Mouse (Mus musculus) E14TG2a.4 (cell line): ENCODE results near the gene Nhej1.
A peak's percentile ranks its signal among the peaks of the same experiment; 100 is the strongest.

ENCODE experiments used
- H3K27me3 ChIP-seq: 2 replicates; pipeline ENCODE4 v1.6.1; 2014; ENCODE audit warnings: low read length, control low read depth; ENCODE audit not compliant: insufficient read depth
- H3K36me3 ChIP-seq: 2 replicates; pipeline ENCODE4 v1.6.1; 2014; ENCODE audit warnings: low read length, control low read depth; ENCODE audit not compliant: insufficient read depth
- H3K4me1 ChIP-seq: replicated peaks from 2 replicates; pipeline ENCODE4 v1.6.1; 2014; ENCODE audit warnings: low read depth, low read length, control low read depth
- H3K4me3 ChIP-seq: replicated peaks from 2 replicates; pipeline ENCODE4 v1.5.1; 2014; ENCODE audit warnings: mild to moderate bottlenecking, low read length
- H3K9me3 ChIP-seq: 2 replicates; pipeline ENCODE4 v1.6.1; 2014; ENCODE audit warnings: low read length, control low read depth
- CTCF ChIP-seq: conservative IDR thresholded peaks from 2 replicates; pipeline ENCODE4 v1.5.1; 2014; ENCODE audit warnings: low read length
- NANOG ChIP-seq: IDR thresholded peaks from 2 replicates; pipeline ENCODE4 v1.6.1; 2014; ENCODE audit warnings: borderline replicate concordance, low read length, mixed read lengths
- POU5F1 ChIP-seq: IDR thresholded peaks from 2 replicates; pipeline ENCODE4 v1.6.1; 2014; ENCODE audit warnings: low read length, borderline replicate concordance

Nhej1 gene

DNA sequence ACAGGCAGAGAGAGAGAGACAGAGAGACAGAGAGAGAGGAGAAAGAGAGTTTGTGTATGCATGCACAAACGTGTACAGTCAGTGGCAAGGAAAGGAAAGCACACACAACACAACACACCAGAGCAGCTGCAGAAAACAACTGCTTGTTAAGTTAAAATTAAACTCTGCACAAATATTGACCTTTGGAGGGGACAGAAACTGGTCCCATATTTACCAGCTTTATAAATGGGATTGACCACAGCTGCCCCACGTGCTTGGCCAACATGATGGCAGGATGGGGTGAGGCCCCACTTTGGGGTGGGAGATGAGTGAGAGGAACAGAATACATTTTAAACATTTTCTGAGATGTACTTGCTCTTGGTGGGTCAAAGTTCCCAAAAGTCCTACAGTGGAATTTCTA is 114.8 kb downstream of the Nhej1 start:
- no peaks in the 10 kb centered on the region for H3K9me3 ChIP-seq
- peaks cover 11% of the 10 kb centered on the region for H3K4me1 ChIP-seq
- H3K36me3 ChIP-seq = no peaks in the 10 kb centered on the region
- peaks cover 21% of the 10 kb centered on the region for H3K27me3 ChIP-seq
- no peak overlapping the region for H3K4me3 ChIP-seq
- no peak for TF ChIP-seq POU5F1
- TF ChIP-seq NANOG = no peak
- no peak for TF ChIP-seq CTCF

DNA sequence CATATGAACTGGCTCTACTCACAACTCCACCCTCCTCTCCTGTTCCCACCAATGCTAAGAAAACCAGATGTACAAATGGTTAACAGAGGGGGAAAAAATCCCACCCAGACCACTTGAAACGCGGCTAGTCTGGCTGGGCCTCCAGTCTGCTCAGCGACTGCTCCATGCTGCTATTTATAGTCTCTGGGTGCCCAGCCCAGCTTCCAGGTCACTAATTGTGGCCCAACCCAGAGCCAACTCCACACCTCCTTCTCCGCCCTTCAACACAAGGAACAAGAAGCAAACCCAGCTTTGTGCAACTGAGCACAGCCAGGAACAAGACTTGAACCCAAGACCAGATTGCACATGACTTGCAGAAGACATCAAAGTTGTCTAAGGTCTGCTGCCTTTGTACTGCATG is 119.0 kb downstream of the Nhej1 start:
- Histone ChIP-seq H3K4me3 (no peak overlapping the region), H3K4me1 (peaks cover 10% of the 10 kb centered on the region), H3K27me3 (peaks cover 18% of the 10 kb centered on the region), H3K9me3 (no peaks in the 10 kb centered on the region), H3K36me3 (no peaks in the 10 kb centered on the region)
- TF ChIP-seq NANOG = no peak
- TF ChIP-seq CTCF = no peak

DNA sequence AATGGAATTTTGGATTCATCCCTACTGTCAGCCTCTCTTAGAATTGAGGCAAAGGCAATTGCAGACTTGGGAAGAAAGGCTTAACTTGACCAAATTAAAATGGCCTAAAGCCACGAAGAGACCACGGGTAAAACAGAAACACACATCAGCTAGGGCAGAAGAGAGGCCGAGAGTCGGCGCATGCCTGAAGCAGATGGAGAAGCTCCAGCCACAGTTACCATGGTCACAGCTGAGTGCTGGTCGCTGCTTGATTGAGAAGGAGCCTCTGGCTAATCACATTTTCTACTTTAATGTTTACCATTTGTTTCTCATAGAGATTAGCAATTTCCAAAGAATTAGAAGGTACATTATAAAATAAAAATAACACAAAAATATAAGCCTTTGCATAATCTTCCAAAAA is 123.8 kb downstream of the Nhej1 start:
- H3K36me3 ChIP-seq = no peaks in the 10 kb centered on the region

DNA sequence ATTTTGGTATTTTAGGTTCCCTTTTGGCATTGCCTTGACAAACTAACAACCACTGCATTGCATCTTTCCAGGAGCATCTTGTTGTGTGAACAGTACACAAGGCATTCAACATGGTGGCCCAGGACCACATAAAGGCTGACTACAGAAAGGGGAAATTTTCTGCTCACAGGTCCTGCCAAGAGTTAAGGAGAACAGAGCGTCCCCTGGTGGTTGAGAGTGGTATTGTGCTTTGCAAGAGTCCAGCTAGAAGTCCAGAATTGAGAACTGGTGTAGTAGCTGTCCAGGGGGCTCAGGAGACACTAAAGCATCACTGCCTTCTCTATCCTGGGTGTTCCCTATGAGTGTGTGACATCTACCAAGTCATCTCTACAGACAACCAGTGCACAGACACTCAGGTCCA is 124.5 kb downstream of the Nhej1 start:
- H3K27me3 ChIP-seq = peaks cover 13% of the 10 kb centered on the region
- no peak overlapping the region for H3K4me3 ChIP-seq
- no peaks in the 10 kb centered on the region for H3K36me3 ChIP-seq
- no peaks in the 10 kb centered on the region for H3K4me1 ChIP-seq
- peaks cover 6% of the 10 kb centered on the region for H3K9me3 ChIP-seq
- TF ChIP-seq POU5F1 (no peak), CTCF (peak; percentile 100)

More for the DNA sequence above, 123.8 kb downstream of the Nhej1 start:
- Histone ChIP-seq H3K4me1 (peaks cover 6% of the 10 kb centered on the region), H3K9me3 (peaks cover 6% of the 10 kb centered on the region), H3K27me3 (peaks cover 14% of the 10 kb centered on the region), H3K4me3 (no peak overlapping the region)
- TF ChIP-seq POU5F1 = no peak
- no peak for TF ChIP-seq NANOG
- no peak for TF ChIP-seq CTCF

DNA sequence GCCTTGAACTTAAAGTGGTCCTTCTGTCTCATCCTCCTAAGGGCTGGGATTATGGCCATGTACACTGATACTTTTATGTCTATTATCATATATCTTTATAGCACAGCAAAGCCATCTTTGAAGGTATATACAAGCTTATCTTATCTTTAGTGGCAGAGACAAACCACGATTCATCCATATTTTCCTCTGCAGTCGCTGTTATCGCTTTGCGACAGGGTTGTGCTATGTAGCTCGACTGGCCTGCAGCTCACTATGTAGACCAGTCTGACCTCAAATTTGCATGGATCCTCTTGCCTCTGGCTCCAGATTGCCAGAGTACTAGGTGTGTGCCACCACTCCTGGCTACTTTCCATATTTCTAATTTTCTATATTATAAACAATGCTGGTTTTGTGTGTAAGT is 125.8 kb downstream of the Nhej1 start:
- TF ChIP-seq CTCF = no peak
- TF ChIP-seq POU5F1 = no peak
- no peak for TF ChIP-seq NANOG
- H3K27me3 ChIP-seq = peaks cover 9% of the 10 kb centered on the region
- no peaks in the 10 kb centered on the region for H3K4me1 ChIP-seq

DNA sequence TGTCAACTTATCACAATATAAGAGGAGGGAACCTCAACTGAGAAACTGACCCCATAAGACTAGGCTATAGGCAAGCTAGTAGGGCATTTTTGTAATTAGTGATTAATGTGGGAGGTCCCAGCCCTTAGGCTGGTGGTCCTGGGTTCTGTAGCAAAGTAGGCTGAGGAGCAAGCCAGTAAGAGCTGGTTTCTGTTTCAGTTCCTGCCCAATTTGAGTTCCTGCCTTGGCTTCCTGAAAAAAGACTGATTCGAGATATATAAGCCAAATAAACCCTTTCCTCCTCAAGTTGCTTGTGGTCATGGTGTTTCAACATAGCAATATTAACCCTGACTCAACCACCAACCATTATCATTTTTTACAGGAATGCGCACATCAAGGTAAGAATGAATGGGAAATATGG is 127.8 kb downstream of the Nhej1 start:
- H3K27me3 ChIP-seq = 0 out of 2 replicates have a peak, but pooled peaks cover 5% of the 10 kb centered on the region
- TF ChIP-seq CTCF (no peak), NANOG (no peak), POU5F1 (no peak)
- no peaks in the 10 kb centered on the region for H3K36me3 ChIP-seq
- H3K4me1 ChIP-seq = no peaks in the 10 kb centered on the region
- no peak overlapping the region for H3K4me3 ChIP-seq
- peaks cover 6% of the 10 kb centered on the region for H3K9me3 ChIP-seq

More for the DNA sequence above, 125.8 kb downstream of the Nhej1 start:
- Histone ChIP-seq H3K36me3 (no peaks in the 10 kb centered on the region), H3K9me3 (peaks cover 6% of the 10 kb centered on the region), H3K4me3 (no peak overlapping the region)

DNA sequence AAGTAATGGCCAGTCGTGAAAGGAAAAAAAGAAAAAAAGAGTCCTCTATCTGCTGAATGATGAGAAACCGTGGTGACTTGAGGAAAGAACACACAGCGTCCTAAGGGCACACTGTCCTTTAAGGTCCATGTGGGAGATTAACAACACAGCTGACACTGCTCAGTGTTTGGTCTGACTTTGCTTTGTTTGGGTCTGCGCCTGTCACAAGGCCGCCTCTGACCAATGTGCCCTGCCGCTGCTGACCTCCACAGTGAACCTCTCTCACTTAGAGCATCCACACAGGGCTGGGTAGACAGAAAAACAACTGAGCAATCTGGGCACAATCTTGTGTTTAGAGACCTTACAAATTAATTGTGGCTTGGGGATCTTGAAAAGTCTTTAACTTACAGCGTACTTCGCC is 148.0 kb downstream of the Nhej1 start:
- Histone ChIP-seq H3K9me3 (no peaks in the 10 kb centered on the region), H3K36me3 (no peaks in the 10 kb centered on the region), H3K4me1 (peaks cover 21% of the 10 kb centered on the region), H3K4me3 (no peak overlapping the region), H3K27me3 (0 out of 2 replicates have a peak, but pooled peaks cover 3% of the 10 kb centered on the region)
- TF ChIP-seq POU5F1 (no peak), CTCF (no peak), NANOG (no peak)

DNA sequence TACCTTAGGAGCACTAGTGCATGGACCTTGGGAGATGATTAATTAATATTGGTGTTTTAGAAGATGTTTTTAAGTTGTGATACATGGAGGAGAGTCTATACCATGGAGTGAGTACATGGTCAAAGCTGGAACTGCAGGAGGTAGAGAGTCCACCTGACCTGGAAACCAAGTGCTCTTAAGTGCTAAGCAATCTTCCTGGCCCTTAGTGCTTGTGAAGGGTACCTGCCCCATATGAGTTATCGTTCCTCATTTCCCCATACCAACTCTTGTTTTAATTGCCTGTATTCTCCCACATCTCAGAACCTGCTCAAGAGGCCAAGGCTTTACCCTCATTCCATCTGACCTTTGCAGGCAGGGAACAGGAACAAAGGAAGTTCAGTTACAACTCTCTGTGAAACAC is 149.1 kb downstream of the Nhej1 start:
- no peak overlapping the region for H3K4me3 ChIP-seq
- TF ChIP-seq POU5F1 = no peak
- TF ChIP-seq CTCF = no peak
- TF ChIP-seq NANOG = no peak
- H3K9me3 ChIP-seq = no peaks in the 10 kb centered on the region
- H3K4me1 ChIP-seq = peaks cover 31% of the 10 kb centered on the region
- no peaks in the 10 kb centered on the region for H3K36me3 ChIP-seq
- 0 out of 2 replicates have a peak, but pooled peaks cover 3% of the 10 kb centered on the region for H3K27me3 ChIP-seq

DNA sequence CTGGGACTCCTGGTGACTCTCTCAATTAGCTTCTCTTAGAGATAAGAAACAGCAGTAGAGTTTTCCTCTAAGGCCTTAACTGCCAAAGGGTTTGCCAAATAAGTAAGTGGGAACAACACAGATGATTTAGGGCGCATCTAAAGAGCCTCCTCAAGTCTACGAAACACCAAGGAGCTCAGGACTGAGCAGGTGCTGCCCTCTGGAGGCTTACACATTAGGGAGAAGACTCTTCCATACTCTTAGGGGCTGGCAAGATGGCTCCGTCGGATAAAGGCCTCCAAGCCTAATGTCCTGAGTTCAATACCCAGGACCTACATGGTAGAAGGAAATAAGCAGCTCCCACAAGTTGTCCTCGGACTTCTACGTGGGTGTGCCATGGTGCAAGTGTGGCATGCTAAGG is 151.4 kb downstream of the Nhej1 start:
- Histone ChIP-seq H3K27me3 (0 out of 2 replicates have a peak, but pooled peaks cover 3% of the 10 kb centered on the region), H3K4me1 (peaks cover 19% of the 10 kb centered on the region), H3K36me3 (no peaks in the 10 kb centered on the region), H3K4me3 (no peak overlapping the region), H3K9me3 (no peaks in the 10 kb centered on the region)
- 0 out of 2 replicates have a peak, but pooled peaks have one; percentile 5 for TF ChIP-seq CTCF
- no peak for TF ChIP-seq POU5F1
- no peak for TF ChIP-seq NANOG

DNA sequence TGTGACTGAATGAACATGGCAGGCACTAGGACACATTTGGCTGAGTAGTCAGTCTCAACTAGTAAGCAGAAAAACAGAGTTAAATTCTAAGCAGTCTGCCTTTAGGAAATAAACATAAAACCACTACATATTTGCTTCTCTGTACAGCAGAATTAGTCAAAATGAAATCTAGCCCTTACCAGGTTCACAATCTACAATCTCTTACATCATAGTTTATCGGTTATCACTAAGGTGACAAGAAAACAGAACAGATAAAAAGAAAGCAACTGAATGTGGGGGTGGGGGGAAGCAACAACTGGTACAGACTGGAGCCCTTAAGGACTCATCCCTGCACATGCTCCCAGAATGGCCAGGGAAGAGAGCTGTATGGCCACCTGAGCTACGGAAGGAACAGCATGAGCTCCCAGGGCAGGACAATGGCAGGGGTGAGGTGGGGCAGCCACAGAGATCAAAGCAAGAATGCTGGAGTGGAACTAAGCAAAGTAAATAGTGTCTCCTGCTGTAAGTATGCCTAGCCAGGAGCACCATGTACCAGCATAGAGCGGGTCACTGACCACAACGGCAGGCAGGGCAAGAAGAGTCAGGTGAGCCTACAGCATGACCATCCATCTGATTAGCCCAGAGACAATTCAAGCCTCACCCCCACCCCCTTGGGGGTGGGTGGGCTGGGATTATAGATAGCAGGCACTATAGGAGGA is 153.5 kb downstream of the Nhej1 start:
- Histone ChIP-seq H3K4me1 (peaks cover 15% of the 10 kb centered on the region), H3K4me3 (no peak overlapping the region), H3K27me3 (0 out of 2 replicates have a peak, but pooled peaks cover 3% of the 10 kb centered on the region), H3K36me3 (peaks cover 4% of the 10 kb centered on the region; the same call in 1 of the 2 replicates), H3K9me3 (no peaks in the 10 kb centered on the region)
- TF ChIP-seq NANOG = no peak
- TF ChIP-seq CTCF = no peak
- TF ChIP-seq POU5F1 = no peak
